Mouse (Mus musculus): ENCODE results near the gene Cyp1b1. TPM values are rescaled to one million over a fixed set of nuclear protein-coding genes. Genes with fewer than 3 reads are reported as not detected.

Gene Cyp1b1
- polyA plus RNA-seq (2014; fragmentation: Illumina TruSeq; extraction: RNeasy Lipid Tissue Mini Kit (QIAGEN cat#74804); ENCODE audit: low read depth, low replicate concordance): 0.87 TPM

GRCm38 (mm10) chr17:79714931-79715637, at the start of gene Cyp1b1:
Gene Cyp1b1, minus strand, starts transcription at chr17:79715061.

Other genes starting within 250 kb of the Cyp1b1 start
- gene Rmdn2, start 103.2 kb downstream of the Cyp1b1 start, polyA plus RNA-seq (2014; fragmentation: Illumina TruSeq; extraction: RNeasy Lipid Tissue Mini Kit (QIAGEN cat#74804); ENCODE audit: low read depth, low replicate concordance): 208 TPM
- 124 TPM for gene Atl2, start 181.1 kb upstream of the Cyp1b1 start, polyA plus RNA-seq (2014; fragmentation: Illumina TruSeq; extraction: RNeasy Lipid Tissue Mini Kit (QIAGEN cat#74804); ENCODE audit: low read depth, low replicate concordance)

All from liver, adult 10 weeks (tissue).